Mouse (Mus musculus): Measurements from ENCODE around the gene St14.
A peak's percentile ranks its signal among the peaks of the same experiment; 100 is the strongest.
"Not testable (repeated sequence)": the region's sequence is repeated elsewhere in the genome, so short reads cannot be mapped to it uniquely, and the experiment has no call there.

St14 gene

DNA sequence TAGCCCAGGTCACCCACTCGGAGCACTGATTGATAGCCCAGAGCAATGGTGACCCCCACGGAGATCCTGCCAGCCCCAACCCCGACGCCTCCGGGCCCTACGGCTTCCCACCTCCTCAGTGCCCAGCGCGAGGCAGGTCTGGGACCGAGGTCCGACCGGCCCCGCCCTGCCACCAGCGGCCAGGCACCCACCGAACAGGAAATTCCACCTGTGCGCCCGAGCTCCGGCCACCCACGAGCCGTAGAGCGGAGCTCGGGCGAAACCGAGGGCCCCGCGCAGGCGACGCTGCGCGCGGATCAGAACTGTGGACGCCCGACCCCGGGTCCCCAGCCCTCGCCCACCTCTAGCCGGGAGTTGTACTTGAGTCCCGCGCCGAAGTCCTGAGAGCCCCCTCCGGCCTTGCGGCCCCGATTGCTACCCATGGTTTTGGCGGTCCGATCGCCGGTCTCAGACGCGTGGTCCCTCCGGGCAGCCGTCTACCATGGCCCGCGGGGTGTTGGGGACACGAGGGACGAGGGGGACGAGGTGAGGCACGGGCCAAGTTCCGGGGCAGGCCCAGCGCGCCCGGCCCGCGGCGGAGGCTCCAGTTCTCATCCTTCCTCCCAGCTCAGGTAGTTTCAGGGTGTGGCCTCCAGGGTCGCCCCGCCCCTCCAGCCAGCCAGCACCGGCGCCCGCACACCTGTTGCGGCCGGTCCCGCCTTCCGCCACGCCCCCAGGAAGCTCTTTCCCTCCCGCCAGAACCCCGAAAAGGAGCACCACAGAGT, at the start of gene St14:
St14 (minus strand) TSS at position 649 of the 764 bp plus-strand sequence.
- DNase-seq = no peak

DNA sequence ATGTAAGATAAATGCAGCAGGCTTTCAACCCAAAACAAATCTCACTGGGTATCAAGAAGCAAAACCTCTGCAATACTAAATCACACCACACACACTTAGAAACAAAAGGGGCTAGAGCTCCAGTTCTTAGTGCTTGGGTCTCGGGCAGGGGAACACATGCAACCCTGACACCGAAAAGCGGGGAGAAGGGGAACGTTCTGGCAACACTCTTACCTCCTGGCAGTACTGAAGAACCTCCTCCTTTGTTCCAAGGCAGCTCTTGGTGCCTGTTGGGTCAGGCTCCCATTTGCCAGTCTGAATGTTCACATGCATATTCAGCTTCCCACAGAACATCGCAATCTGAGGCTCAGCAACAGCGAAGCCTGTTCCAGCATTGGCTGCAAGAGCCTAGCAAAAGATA, 46.0 kb upstream of the St14 start:
- DNase-seq = no peak

DNA sequence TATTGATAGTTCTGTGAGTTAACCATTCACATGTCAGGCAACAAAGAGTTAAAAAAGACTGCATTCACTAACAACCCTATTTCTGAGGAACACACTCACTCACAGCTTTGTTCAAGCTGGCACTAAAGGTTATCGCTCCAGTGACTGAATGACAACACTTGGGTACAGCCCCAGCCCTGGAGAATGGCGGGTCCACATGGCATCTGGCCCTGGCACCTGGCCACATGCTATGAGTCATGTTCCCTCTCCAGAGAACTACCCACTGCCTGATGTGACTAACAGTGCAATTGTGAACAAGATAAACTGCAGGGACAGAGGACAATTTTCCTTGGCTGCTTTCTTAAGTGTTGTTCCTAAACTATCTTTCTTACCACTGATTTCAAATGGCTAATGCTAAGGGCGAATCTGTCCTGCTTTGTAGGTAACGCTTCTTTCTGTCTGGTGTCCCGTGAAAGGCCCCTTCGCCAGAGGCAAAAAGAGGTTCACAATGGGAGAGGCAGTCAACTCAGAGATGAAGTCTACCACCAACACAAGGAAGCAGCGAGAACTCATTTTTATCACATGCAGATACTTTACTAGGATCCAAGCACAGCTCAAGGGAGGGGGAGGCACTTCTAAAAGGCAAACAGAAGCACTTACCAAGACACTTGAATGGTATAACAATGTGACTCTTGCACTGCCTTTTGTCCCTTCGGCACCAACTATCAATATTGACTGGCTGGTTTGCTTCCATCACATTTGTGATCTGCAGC, 44.9 kb upstream of the St14 start:
- peak; percentile 90 for DNase-seq

DNA sequence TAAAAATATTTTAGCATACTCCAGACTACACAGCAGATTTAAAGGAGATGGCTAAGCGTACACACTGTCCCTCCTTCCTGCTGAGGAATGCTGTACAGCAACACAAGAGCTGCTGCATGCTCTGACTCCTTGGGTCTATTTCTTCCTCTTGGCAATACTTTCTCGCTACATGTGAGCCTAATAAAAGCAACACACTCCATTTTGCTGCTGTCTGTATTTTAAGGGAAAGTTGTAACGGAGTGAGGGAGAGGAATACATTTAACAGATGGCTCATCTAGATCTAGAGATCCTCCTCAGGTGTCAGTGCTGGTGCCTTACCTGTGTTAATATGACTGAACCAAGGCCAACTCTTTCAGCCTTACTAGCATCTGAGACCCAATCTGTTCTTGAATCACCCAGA, 44.3 kb upstream of the St14 start:
- peak; percentile 28 for DNase-seq

DNA sequence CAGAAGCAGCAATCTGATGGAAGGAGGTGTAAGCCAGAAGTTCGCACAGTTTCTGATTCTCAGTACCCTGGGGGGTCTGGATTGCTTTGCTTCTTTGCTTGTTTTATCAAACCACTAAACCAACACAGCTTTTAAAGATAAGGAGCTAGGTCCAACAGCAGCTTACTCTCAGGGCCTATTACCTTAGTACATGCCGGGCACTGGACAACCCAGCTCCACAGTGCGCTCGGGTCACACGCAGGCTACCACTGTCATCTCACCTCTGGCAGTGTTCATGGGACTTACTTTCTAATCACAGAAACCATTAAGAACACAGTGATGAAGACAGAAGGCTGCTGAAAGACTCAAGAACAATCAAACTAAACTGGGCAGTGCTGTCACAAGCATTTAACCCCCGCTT, 43.7 kb upstream of the St14 start:
- DNase-seq = no peak

DNA sequence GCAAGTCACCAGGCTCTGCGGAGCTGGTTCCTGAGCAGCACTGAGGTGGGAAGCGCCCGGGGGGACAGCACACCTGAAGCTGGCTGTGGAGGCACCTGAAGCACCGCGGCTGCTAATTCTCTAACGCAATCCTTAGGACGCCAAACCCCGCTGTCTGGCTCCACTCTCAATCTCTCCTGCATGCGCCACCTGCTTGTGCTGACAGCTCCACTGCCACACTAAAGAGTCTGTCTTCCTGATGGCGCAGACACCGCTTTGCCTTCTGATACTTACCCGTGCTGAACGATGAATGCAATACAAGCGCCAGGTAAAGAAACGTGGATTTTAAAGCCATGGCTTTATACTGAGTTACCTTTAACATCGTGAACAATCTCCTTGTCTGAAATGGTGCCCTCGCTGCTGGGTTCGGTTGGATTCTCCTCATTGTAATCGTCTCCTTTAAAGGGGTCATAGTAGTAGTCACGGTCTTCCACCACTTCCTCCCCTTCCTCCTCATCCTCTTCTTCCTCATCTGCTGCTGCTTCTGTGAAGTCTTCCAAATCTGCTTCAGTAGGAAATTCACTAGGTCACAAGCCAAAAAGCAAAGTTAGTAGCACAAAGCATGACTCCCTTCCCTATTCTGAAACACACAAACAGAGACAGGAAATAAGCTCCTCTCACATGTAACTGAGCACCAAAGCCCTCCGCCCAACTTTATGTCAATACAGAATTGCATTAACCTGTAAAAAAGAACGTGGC, 36.9 kb upstream of the St14 start:
- DNase-seq = no peak

DNA sequence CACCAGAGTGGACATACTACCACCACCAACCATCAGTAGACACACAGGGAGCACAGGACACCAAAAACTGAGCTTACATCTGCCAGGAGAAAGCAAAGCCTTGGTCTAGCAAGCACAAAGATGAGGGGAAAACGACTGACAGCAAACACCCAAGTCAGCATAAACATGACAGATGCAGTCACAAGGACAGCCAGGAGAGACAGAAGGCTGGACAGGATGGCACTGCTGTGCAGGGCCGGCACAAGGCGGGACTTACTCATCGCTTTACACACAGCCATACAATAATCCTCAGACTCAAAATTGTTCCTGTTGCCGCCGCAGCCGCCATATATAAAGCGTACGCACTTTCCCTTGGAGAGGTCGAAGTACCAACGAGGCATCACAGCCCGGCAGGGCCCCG, 35.7 kb upstream of the St14 start:
- no peak for DNase-seq

DNA sequence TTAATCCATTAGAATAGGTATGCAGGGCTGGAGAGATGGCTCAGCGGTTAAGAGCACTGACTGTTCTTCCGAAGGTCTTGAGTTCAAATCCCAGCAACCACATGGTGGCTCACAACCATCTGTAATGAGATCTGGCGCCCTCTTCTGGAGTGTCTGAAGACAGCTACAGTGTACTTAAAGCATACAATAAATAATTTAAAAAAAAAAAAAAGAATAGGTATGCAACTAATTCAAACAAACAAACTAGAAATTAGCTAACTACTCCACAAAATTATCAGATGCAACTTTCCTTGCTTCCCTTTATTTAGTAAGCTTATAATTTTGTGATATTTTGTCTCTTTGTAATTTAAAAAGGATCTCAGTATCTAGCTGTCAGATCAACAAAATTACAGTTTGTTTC, 33.9 kb upstream of the St14 start:
- not testable (repeated sequence) for DNase-seq

DNA sequence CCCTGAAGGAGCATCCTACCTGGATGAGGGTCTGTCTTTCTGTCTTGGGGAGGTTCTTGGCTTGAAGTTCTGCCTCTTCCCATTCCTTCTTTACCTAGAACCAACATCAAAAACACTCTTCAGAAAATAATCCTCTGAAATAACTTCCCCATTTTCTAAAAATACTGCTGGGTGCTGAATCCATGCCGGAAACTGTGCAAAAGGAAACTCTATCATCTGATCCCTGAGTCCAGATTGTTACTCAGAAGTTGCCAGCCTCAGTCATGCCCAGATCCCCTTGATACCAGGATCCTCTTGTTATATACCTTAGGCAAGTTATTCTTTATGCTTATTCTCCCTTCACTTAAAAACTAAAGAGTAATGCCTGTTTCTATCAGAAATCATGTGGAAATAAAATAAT, 31.7 kb upstream of the St14 start:
- no peak for DNase-seq

DNA sequence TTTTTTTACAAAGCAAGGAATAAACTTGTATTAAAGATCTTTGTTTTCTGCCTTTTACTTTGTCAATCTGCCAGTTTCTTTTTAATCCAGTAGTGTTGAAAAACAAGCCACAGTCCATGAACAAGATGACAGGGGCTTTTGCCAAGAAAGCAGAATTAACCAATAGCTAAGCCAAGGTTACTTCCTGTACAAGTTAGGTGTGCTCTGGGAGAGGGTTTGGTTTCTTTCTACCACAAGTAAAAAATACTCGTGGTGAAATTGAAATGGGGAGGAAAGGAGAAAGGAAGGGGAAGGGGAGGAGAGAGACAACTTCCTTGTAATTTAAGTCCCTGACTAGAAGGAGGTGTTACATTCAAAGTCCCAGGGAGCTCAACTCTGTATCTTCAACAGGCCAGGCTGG, 31.3 kb upstream of the St14 start:
- DNase-seq = no peak

DNA sequence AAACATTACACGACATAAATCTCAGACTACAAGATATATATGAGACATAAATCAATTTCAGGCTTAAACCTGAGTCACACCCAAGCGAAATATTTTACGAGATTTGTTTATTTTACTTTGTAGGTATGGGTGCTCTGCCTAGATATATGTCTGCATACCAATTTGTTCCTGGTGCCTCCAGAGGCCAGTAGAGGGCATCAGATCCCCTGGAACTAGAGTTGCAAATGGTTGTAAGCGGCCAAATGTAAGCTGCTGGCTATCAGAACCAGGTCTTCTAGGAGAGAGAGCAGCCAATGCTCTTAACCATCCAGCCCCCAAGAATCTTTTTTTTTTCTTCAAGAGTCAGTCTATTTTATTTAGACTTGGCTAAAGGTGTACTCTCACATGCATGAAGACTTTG, 28.3 kb upstream of the St14 start:
- no peak for DNase-seq

DNA sequence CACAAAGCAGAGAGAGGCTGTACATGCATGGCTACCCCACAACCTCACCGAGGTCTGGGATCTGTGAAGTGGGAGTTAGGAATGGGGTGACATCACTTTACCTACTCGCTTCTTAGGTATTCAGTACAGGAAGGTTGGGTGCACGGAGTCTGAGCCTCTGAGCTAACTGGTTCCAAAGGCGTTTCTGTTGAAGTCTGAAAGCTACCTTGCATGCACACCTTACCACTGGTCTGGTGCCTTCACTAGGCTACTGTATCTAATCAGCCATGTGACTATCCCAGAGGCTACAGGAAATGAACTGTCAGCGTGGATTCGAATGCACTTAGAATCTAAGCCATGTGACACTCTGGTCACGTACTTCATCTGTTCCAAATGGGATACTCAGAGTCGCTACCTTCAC, 24.9 kb upstream of the St14 start:
- DNase-seq = no peak

DNA sequence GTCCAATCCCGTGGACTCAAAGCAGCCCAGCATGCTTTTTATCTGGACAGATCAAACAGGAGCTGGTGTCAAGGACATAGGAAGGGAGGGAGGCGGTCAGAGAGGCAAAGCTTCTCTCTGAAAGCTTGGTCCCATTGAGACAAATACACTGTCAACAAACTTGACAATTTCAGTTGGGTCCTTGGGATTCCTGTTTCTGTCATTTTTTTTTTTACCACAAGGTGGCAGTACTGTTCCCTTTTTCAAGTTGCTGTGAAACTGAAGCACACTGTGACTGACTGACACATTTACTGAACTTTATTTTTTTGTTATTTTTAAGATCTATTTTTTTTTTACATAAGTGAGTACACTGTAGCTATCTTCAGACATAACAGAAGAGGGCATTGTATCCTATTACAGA, 19.4 kb upstream of the St14 start:
- DNase-seq = no peak

DNA sequence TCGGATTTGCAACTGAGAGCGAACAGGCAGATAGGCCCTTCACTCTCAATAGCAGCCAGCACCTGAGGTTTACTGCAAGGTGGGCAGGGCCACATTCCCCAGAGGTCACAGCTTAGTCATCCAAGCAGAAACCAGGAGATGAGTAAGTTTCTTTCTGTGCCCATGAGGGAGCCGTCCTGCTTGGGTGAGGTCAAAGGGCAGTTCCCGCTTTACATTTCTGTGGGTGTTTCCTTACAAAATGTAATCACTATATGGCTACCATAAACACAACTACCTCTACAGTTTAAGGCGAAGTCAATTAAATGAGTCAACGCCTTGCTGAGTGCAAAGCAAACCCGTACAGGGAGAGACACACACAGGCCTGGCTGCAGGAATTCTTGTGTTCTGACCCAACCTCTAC, 16.5 kb upstream of the St14 start:
- no peak for DNase-seq

DNA sequence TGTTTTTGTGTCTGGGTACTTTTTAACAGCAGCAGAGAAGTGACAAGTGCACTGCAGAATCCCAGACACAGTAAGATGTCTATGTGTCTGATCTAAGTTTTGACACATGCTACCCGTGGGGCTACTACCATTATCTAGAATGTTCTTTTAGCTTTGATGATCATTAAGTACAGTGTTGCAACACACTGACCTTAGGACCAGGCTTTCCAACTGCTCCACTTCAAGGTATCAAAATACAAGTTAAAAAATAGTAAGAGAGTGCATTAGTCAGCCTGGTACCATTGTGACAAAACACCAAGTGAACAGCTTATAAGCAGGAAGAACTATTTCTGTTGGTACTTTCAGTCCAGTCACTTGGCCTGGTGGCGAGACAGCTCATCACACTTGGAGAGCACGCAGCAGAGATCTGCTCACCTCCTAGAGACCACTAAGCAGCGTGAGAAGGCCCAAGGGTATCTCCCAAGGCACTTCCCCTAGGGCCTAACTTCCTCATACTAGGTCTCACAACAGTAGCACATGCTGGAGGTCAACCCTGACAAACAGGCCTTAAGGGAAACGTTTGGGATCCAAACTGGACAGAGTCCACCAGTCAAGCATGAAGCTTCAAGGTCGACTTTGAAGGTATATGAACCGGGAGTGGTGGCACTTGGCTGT, 13.7 kb upstream of the St14 start:
- DNase-seq = no peak

DNA sequence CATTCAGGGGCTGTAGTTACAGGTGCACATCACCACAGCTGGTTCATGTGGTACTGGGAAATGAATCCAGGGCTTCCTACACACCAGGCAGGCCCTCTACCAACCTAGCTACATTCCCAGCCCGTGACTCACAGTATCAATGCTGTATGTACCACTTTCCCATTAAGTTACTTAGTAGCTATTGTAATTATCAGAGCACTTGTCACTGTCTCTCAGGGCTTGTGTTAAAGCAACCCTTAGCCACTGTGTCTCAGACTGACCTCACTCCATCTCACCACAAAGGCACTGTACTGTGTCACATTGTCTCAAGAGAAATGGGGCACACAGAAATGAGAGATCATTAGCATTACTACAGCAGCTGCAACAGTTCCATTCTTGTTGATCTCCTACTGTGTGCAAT, 11.3 kb upstream of the St14 start:
- DNase-seq = no peak

DNA sequence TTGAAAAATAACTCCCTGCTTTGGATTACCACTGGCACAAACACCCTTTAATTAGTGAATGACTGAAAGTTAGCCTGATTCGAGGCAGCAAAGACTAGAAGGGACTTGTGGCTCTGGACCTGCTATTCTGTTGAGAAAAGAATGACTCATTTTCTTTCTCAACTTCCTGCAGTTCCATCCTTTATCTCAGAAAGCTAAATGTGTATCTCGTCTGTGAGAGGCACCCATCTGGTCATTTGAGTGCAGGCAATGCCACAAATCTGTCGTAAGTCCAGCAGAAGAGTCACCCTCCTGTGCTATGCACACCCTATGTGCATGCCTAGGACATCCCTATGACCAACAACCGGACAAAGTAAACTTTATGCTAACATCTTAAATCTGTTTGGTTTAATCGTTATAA, 1.5 kb upstream of the St14 start:
- DNase-seq = no peak

DNA sequence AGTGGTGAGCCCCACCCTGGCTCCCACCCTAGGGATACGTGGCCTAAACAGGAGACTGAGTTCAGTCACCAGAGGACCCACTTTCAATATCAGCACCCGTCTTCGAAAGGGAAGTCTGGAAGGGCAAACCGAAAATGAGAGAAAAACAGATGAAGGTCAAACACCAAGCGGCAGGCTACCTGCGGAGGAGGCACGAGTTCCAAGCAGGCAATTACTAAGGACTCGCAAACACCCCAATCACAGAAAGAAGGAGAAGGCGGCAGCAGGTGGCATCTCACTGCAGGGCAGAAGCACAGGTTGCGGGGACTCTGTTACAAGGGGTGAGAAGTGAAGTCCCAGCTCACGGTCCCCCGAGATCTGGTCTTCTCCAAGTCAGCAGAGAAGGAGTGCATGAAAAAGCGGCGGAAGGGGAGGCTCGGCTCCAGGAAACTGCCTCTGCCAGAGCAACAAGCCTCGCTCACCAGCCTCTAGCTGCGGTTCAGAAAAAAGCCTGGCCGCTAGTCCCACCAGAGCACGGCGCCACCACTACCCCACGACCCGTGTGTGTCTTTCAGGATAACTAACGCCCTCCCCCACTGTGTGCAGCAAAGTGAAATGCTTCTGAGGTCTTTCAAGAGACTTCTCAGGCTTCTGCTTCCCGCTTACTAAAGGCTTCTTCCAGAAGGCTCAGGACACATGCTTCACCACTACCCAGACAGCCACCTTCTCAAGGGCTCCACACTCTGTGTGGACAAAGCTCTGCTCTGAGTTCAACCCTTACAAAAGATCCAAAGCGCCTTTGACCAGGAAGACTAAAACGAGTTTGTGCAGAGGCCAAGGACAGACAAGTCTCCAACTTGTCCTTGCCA, 1.1 kb downstream of the St14 start:
- no peak for DNase-seq

DNA sequence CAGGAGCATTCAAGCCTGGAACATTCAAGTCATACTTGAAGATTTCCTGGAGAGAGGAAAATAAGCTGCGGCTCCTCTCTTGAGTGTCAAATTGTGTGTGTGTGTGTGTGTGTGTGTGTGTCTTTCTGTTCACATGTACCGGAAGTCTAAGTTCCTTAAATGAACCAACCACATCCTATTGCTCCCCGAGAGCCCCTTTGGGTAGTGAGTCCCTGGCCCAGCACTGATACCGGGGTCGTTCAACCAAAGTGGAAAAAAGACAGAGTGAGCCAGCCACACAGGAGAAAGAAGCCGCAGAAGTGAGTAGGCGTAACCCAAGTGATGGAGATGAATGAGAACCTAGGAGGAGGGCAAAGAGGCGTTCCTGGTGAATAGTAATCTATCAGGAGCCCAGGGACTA, 1.7 kb downstream of the St14 start:
- no peak for DNase-seq

DNA sequence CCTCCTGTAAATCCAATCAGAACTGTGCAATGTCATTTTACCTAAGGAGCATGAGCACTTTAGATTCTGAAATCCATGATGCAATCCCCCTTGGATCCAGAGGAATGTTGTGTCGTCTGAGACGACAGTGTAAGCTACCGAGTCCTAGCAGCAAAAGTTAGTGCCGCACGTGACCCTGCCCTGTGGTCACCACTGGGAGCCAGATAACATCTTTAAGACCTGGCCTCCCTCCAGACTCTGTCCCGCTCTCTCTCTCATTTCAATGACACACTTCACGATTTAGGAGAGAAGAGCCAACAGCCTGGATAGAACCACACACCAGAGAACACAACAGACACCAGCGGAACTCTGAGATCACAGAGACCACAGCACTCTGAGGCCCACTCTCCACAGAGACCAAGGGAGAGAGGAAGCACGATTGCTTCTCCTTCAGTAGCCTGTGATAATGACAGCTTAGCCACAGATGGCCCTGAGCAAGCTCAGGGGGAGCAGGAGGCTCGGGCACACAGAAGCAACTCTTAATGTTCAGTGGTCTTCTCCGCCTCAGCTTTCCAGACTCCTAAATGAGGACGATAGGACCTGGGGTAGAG, 3.7 kb downstream of the St14 start:
- DNase-seq = no peak

DNA sequence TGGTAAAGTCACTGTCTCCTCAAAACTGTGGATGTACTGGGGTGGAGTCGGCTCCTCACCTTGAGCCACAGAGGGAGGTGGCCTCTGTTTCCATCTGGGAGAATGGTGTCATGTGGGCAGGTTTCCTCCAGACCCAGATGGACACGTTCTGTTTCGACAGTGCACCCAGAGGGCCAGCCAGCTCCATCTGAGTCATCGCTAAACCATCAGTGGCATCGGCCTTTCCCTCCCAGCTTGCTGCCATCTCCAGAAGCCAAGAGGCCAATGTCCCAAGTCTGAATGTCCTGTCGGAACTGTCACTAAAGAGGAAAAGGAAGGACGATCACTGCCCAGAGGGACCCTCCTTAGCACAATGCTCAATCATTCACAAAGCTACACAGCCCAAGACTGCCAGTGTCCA, 5.6 kb downstream of the St14 start:
- DNase-seq = no peak

DNA sequence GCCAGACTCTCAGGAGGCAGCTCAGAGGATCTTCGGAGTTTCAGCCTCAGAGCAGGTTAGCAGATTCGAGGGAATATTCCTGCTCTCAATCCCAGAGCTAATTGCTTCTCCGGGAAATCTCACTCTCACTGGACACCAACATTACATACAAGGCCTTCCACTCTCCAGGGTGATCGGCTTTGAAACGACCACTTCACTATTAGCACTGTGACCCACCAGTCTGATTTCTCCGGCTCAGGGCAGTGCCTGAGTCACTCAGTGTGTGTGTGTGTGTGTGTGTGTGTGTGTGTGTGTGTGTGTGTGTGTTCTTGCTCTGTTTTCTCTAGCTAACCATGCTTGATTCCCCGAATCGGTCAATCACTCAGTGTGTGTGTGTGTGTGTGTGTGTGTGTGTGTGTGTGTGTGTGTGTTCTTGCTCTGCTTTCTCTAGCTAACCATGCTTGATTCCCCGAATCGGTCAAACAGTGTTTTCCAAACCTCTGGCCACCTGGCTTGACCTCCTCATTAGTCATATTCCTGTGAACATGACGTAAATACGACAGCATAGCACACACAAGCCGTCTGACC, 9.1 kb downstream of the St14 start:
- no peak for DNase-seq
